Mouse (Mus musculus) cerebellum, adult (tissue): ENCODE results near the gene Olfr575.

Experiments
- ATAC-seq: cut with Nextera tagmentation; 2 replicates; pipeline ENCODE4 v1.9.2; 2017; ENCODE audit warnings: mild to moderate bottlenecking, moderate library complexity, mixed read lengths; ENCODE audit not compliant: insufficient number of reproducible peaks, low FRiP score, low TSS enrichment

Olfr575 gene

GRCm38 (mm10) chr7:102958593-102958992 is at the start of gene Olfr575:
Gene Olfr575 (minus strand): TSS chr7:102958775.
- ATAC-seq = no peak

GRCm38 (mm10) chr7:102989224-102989623 is 30.6 kb upstream of the Olfr575 start, which contains the start of gene Olfr578:
Gene Olfr578 (minus strand): TSS chr7:102989324.
- ATAC-seq = no peak

GRCm38 (mm10) chr7:102975843-102976242 is 17.3 kb upstream of the Olfr575 start, which contains the start of gene Olfr577:
Gene Olfr577 (minus strand): TSS chr7:102975943.
- no peak for ATAC-seq

- ATAC-seq = no peak
These were observed 15.8 kb upstream of the Olfr575 start for GRCm38 (mm10) chr7:102974399-102974798.

GRCm38 (mm10) chr7:102962360-102962759 is 3.8 kb upstream of the Olfr575 start, which contains the start of gene Olfr576:
Gene Olfr576 (plus strand): TSS chr7:102962660.
- no peak for ATAC-seq

- no peak for ATAC-seq
These were observed 438 bp downstream of the Olfr575 start for GRCm38 (mm10) chr7:102958137-102958536.

- no peak for ATAC-seq
These were observed 7.8 kb downstream of the Olfr575 start for GRCm38 (mm10) chr7:102950732-102951131.

- no peak for ATAC-seq
These were observed 10.4 kb downstream of the Olfr575 start, which contains the start of gene Olfr574 for GRCm38 (mm10) chr7:102948167-102948566. Gene Olfr574 (plus strand): TSS chr7:102948467.

- no peak for ATAC-seq
These were observed 15.2 kb downstream of the Olfr575 start for GRCm38 (mm10) chr7:102943417-102943816.

- no peak for ATAC-seq
These were observed 16.1 kb downstream of the Olfr575 start, which contains the start of gene Olfr573-ps1 for GRCm38 (mm10) chr7:102942475-102942874. Gene Olfr573-ps1 (minus strand): TSS chr7:102942575.

- no peak for ATAC-seq
These were observed 31.5 kb downstream of the Olfr575 start for GRCm38 (mm10) chr7:102927105-102927504.

GRCm38 (mm10) chr7:102924109-102924508 is 34.5 kb downstream of the Olfr575 start, which contains the start of gene Olfr572:
Gene Olfr572 (plus strand): TSS chr7:102924409.
- no peak for ATAC-seq

- no peak for ATAC-seq
These were observed 38.9 kb downstream of the Olfr575 start for GRCm38 (mm10) chr7:102919632-102920031.

- ATAC-seq = no peak
These were observed 41.3 kb downstream of the Olfr575 start, which contains the start of gene Olfr571 for GRCm38 (mm10) chr7:102917032-102917875. Gene Olfr571 (minus strand): TSS chr7:102917536.

- no peak for ATAC-seq
These were observed 42.2 kb downstream of the Olfr575 start for GRCm38 (mm10) chr7:102916405-102916804.

- no peak for ATAC-seq
These were observed 43.3 kb downstream of the Olfr575 start for GRCm38 (mm10) chr7:102915261-102915660.
